Mouse (Mus musculus): ENCODE measurements at regions not wholly inside any gene's neighbourhood (a gene's known extent, or its start where the extent isn't known, plus 50 kb on each side); places are given as distances from the start of the nearest gene placed in this dataset.
"Not testable (repeated sequence)": the region's sequence is repeated elsewhere in the genome, so short reads cannot be mapped to it uniquely, and the experiment has no call there.

GRCm38 (mm10) chr13:4935940-4936339, 327.0 kb upstream of the Akr1e1 start:
- H3K4me1 ChIP-seq (ENCODE audit: control insufficient read depth, insufficient read depth, low read length), result no peaks in the 10 kb centered on the region
- no peak for ATAC-seq
- no peak overlapping the region for H3K4me2 ChIP-seq (ENCODE audit: low read depth, low read length)
- no peak overlapping the region for H3K27ac ChIP-seq (ENCODE audit: low read length)
- no peak overlapping the region for H3K4me3 ChIP-seq (ENCODE audit: low read length)
- H3K36me3 ChIP-seq (ENCODE audit: control insufficient read depth, insufficient read depth, low read length), result no peaks in the 10 kb centered on the region
- no peaks in the 10 kb centered on the region for H3K27me3 ChIP-seq (replicated peaks; ENCODE audit: control insufficient read depth, insufficient read depth, low read length)
- 67% methylated on average over 4 of the region's 4 CpGs for WGBS
- H3K9me3 ChIP-seq (ENCODE audit: control insufficient read depth, low read length), result no peaks in the 10 kb centered on the region
- no peak overlapping the region for H3K9ac ChIP-seq (ENCODE audit: low read depth, low read length)

DNA sequence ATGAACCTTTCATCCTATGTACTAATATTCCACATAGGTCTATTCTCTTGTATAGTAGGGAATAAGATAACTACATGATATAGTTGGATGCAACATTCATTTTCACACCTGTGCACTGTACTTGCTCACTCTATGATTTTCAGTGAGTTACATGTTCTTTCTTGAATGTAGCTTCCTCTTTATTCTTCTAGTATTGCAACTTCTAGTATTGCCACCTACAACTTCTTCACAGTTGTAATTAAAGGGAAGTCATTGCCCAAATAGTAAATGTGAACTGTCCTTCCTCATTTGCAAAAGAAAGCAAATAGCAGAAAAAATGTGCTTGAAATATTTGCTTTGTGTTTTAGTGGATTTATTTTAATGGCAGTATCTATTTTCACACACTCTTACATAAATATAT, 330.9 kb upstream of the Akr1e1 start:
- Histone ChIP-seq H3K27me3 (replicated peaks; ENCODE audit: control insufficient read depth, insufficient read depth, low read length) (no peaks in the 10 kb centered on the region), H3K4me3 (ENCODE audit: low read length) (no peak overlapping the region), H3K4me1 (ENCODE audit: control insufficient read depth, insufficient read depth, low read length) (no peaks in the 10 kb centered on the region), H3K9me3 (ENCODE audit: control insufficient read depth, low read length) (no peaks in the 10 kb centered on the region), H3K27ac (ENCODE audit: low read length) (no peak overlapping the region), H3K36me3 (ENCODE audit: control insufficient read depth, insufficient read depth, low read length) (no peaks in the 10 kb centered on the region), H3K4me2 (ENCODE audit: low read depth, low read length) (no peak overlapping the region), H3K9ac (ENCODE audit: low read depth, low read length) (no peak overlapping the region)
- ATAC-seq, result no peak

DNA sequence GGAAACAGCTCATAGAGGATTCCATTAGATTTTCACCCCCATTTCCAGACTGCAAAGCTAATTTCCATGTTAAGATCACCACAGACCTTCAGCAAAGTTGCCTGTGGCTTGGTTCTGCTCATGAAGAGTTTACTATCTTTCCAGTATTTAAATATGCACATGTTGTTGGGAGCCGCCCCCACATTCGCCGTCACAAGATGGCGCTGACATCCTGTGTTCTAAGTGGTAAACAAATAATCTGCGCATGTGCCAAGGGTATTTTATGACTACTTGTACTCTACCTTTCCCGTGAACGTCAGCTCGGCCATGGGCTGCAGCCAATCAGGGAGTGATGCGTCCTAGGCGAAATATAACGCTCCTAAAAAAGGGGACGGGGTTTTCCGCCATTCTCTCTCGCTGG, 333.5 kb upstream of the Akr1e1 start:
- 39% methylated on average over 5 of the region's 14 CpGs for WGBS
- not testable (repeated sequence) for H3K9ac ChIP-seq (ENCODE audit: low read depth, low read length); H3K4me3 ChIP-seq (ENCODE audit: low read length); H3K9me3 ChIP-seq (ENCODE audit: control insufficient read depth, low read length); H3K36me3 ChIP-seq (ENCODE audit: control insufficient read depth, insufficient read depth, low read length); H3K4me2 ChIP-seq (ENCODE audit: low read depth, low read length); H3K27me3 ChIP-seq (replicated peaks; ENCODE audit: control insufficient read depth, insufficient read depth, low read length); H3K27ac ChIP-seq (ENCODE audit: low read length); H3K4me1 ChIP-seq (ENCODE audit: control insufficient read depth, insufficient read depth, low read length)
- ATAC-seq, result peak; percentile 42; the same call in 1 of the 2 replicates

DNA sequence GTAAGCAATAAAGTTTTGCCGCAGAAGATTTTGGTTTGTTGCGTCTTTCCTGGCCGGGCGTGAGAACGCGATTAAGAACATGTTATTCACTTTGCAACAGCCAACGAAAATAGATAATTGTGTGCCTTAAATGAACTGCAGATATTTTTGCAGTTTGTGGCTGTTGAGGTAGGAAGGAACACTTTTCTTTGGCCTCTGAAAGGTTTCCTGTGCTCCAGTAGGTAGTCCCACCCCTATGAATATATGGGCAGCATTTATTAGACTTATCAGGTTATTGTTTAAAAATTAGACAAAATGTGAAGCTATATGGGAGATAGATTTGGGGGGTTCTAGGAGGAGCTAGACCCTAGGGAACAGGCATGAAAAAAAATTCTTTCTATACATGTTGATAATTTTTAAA, 334.1 kb upstream of the Akr1e1 start:
- Histone ChIP-seq H3K4me1 (ENCODE audit: control insufficient read depth, insufficient read depth, low read length) (no peaks in the 10 kb centered on the region), H3K36me3 (ENCODE audit: control insufficient read depth, insufficient read depth, low read length) (no peaks in the 10 kb centered on the region), H3K4me3 (ENCODE audit: low read length) (peak overlapping the region; percentile 41), H3K9ac (ENCODE audit: low read depth, low read length) (peak overlapping the region; percentile 33; the same call in 1 of the 2 replicates), H3K27me3 (replicated peaks; ENCODE audit: control insufficient read depth, insufficient read depth, low read length) (no peaks in the 10 kb centered on the region), H3K9me3 (ENCODE audit: control insufficient read depth, low read length) (no peaks in the 10 kb centered on the region), H3K27ac (ENCODE audit: low read length) (no peak overlapping the region), H3K4me2 (ENCODE audit: low read depth, low read length) (peak overlapping the region; percentile 50)
- ATAC-seq, result no peak
- 45% methylated on average over 7 of the region's 7 CpGs for WGBS

DNA sequence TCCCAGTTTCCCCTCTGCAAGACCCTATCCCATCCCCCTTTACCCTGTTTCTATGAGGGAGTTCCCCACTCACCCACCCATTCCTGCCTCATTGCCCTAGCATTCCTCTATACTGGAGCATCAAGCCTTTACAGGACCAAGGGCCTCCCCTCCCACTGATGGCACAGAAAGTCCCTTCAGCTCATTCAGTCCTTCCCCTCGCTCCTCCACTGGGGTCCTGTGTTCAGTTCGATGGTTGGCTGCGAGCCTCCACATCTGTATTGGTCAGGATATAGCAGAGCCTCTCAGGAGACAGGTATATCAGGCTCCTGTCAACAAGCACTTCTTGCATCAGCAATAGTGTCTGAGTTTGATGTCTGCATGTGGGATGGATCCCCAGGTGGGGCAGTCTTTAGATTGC, 346.4 kb upstream of the Akr1e1 start:
- no peaks in the 10 kb centered on the region for H3K4me1 ChIP-seq (ENCODE audit: control insufficient read depth, insufficient read depth, low read length)
- no peaks in the 10 kb centered on the region for H3K27me3 ChIP-seq (replicated peaks; ENCODE audit: control insufficient read depth, insufficient read depth, low read length)
- H3K9ac ChIP-seq (ENCODE audit: low read depth, low read length), result no peak overlapping the region
- WGBS, result 88% methylated on average over 3 of the region's 3 CpGs
- no peak overlapping the region for H3K4me2 ChIP-seq (ENCODE audit: low read depth, low read length)
- H3K36me3 ChIP-seq (ENCODE audit: control insufficient read depth, insufficient read depth, low read length), result no peaks in the 10 kb centered on the region
- no peak overlapping the region for H3K4me3 ChIP-seq (ENCODE audit: low read length)
- H3K9me3 ChIP-seq (ENCODE audit: control insufficient read depth, low read length), result no peaks in the 10 kb centered on the region
- H3K27ac ChIP-seq (ENCODE audit: low read length), result no peak overlapping the region
- no peak for ATAC-seq

DNA sequence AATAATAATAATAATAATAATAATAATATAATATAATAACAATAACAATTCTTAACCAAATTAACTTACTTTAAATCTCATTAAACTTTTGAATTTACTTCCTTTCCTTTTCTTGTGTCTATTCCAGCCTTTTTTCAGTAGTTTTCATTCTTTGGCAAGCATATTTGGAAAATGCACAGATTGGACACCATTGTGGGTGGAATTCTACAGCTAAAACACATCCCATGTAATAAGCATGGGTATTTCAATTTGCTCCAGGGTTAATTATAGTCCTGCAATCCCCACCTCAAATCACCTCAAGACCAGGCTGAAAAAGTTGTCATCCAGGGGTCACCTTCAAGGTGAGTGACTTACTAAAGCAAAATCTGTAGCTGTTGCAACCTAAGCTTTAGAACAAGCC, 355.9 kb upstream of the Akr1e1 start:
- no peaks in the 10 kb centered on the region for H3K9me3 ChIP-seq (ENCODE audit: control insufficient read depth, low read length)
- H3K4me2 ChIP-seq (ENCODE audit: low read depth, low read length), result no peak overlapping the region
- no peak for ATAC-seq
- H3K36me3 ChIP-seq (ENCODE audit: control insufficient read depth, insufficient read depth, low read length), result no peaks in the 10 kb centered on the region
- no peak overlapping the region for H3K4me3 ChIP-seq (ENCODE audit: low read length)
- H3K27ac ChIP-seq (ENCODE audit: low read length), result no peak overlapping the region
- no peaks in the 10 kb centered on the region for H3K27me3 ChIP-seq (replicated peaks; ENCODE audit: control insufficient read depth, insufficient read depth, low read length)
- no peaks in the 10 kb centered on the region for H3K4me1 ChIP-seq (ENCODE audit: control insufficient read depth, insufficient read depth, low read length)
- no peak overlapping the region for H3K9ac ChIP-seq (ENCODE audit: low read depth, low read length)

DNA sequence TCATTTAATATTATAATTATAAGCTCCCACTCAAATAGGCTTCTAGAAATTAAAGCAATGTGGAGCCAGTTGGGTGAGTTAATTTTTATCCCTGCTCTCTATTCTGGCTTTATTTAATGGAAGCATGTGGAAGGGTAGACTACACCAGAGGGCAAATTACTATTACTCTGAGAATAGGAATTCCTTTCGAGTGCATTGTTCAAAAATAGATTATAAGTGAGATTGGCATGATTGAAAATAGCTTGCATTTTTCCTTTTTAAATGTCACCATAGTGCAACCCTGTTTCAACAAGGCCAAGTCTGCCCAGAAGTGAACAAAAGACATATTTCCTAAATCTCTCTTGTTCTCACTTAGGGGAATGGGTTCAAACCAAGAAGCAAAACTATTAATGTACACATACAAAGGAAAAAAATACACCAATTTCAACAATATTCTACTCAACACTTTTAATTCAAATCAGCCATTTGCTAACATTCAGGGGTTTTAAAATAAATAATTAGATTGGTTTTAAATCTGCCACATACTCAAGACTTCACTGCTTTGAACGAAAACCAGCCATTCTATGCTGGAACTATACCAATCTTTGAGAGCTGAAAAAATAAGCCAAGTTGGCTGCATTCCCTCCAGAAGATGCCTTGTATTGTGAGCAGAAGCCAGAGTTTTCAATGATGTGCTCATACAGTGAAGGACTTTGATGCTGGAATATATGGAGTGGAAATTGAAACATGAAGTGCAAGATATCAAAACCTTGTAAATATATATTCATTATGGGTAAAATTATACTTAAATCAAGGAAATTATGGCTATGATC, 361.3 kb upstream of the Akr1e1 start:
- no peaks in the 10 kb centered on the region for H3K27me3 ChIP-seq (replicated peaks; ENCODE audit: control insufficient read depth, insufficient read depth, low read length)
- no peak for ATAC-seq
- H3K9ac ChIP-seq (ENCODE audit: low read depth, low read length), result no peak overlapping the region
- WGBS, result 59% methylated on average over 2 of the region's 2 CpGs
- H3K4me1 ChIP-seq (ENCODE audit: control insufficient read depth, insufficient read depth, low read length), result no peaks in the 10 kb centered on the region
- no peaks in the 10 kb centered on the region for H3K9me3 ChIP-seq (ENCODE audit: control insufficient read depth, low read length)
- H3K36me3 ChIP-seq (ENCODE audit: control insufficient read depth, insufficient read depth, low read length), result no peaks in the 10 kb centered on the region
- no peak overlapping the region for H3K4me2 ChIP-seq (ENCODE audit: low read depth, low read length)
- no peak overlapping the region for H3K27ac ChIP-seq (ENCODE audit: low read length)
- no peak overlapping the region for H3K4me3 ChIP-seq (ENCODE audit: low read length)

GRCm38 (mm10) chr13:4971472-4972067, 362.6 kb upstream of the Akr1e1 start:
- H3K4me1 ChIP-seq (ENCODE audit: control insufficient read depth, insufficient read depth, low read length), result no peaks in the 10 kb centered on the region
- no peak overlapping the region for H3K9ac ChIP-seq (ENCODE audit: low read depth, low read length)
- no peak overlapping the region for H3K4me2 ChIP-seq (ENCODE audit: low read depth, low read length)
- no peak overlapping the region for H3K4me3 ChIP-seq (ENCODE audit: low read length)
- no peaks in the 10 kb centered on the region for H3K27me3 ChIP-seq (replicated peaks; ENCODE audit: control insufficient read depth, insufficient read depth, low read length)
- no peak for ATAC-seq
- WGBS, result 68% methylated on average over 4 of the region's 4 CpGs
- no peaks in the 10 kb centered on the region for H3K36me3 ChIP-seq (ENCODE audit: control insufficient read depth, insufficient read depth, low read length)
- no peak overlapping the region for H3K27ac ChIP-seq (ENCODE audit: low read length)
- no peaks in the 10 kb centered on the region for H3K9me3 ChIP-seq (ENCODE audit: control insufficient read depth, low read length)

GRCm38 (mm10) chr13:4992876-4993275, 383.9 kb upstream of the Akr1e1 start:
- 44% methylated on average over 1 of the region's 1 CpGs for WGBS

GRCm38 (mm10) chr13:5008296-5008695, 399.3 kb upstream of the Akr1e1 start:
- Histone ChIP-seq H3K4me1 (ENCODE audit: control insufficient read depth, insufficient read depth, low read length) (no peaks in the 10 kb centered on the region), H3K36me3 (ENCODE audit: control insufficient read depth, insufficient read depth, low read length) (no peaks in the 10 kb centered on the region), H3K9ac (ENCODE audit: low read depth, low read length) (no peak overlapping the region), H3K4me2 (ENCODE audit: low read depth, low read length) (no peak overlapping the region), H3K27me3 (replicated peaks; ENCODE audit: control insufficient read depth, insufficient read depth, low read length) (no peaks in the 10 kb centered on the region), H3K4me3 (ENCODE audit: low read length) (no peak overlapping the region), H3K9me3 (ENCODE audit: control insufficient read depth, low read length) (no peaks in the 10 kb centered on the region), H3K27ac (ENCODE audit: low read length) (no peak overlapping the region)
- WGBS, result 72% methylated on average over 1 of the region's 1 CpGs
- ATAC-seq, result no peak; the same call in 1 of the 2 replicates

More at GRCm38 (mm10) chr13:4992876-4993275, 383.9 kb upstream of the Akr1e1 start:
- H3K9ac ChIP-seq (ENCODE audit: low read depth, low read length), result no peak overlapping the region
- H3K9me3 ChIP-seq (ENCODE audit: control insufficient read depth, low read length), result no peaks in the 10 kb centered on the region
- ATAC-seq, result no peak
- H3K4me2 ChIP-seq (ENCODE audit: low read depth, low read length), result no peak overlapping the region
- H3K4me3 ChIP-seq (ENCODE audit: low read length), result no peak overlapping the region
- H3K4me1 ChIP-seq (ENCODE audit: control insufficient read depth, insufficient read depth, low read length), result no peaks in the 10 kb centered on the region
- H3K36me3 ChIP-seq (ENCODE audit: control insufficient read depth, insufficient read depth, low read length), result no peaks in the 10 kb centered on the region
- H3K27me3 ChIP-seq (replicated peaks; ENCODE audit: control insufficient read depth, insufficient read depth, low read length), result no peaks in the 10 kb centered on the region
- H3K27ac ChIP-seq (ENCODE audit: low read length), result no peak overlapping the region
